9 mouse cellular contexts compared by ENCODE assay signal in genomic region chr11:82174794-82175193, GRCm38 (mm10). TPM values are rescaled to one million over a fixed set of nuclear protein-coding genes. Genes with fewer than 3 reads are reported as not detected.
A peak's percentile ranks its signal among the peaks of the same experiment; 100 is the strongest.
DNase-seq lines count a peak whose midpoint lies in the region; TF ChIP-seq lines count a peak whose summit lies in the region.
"Had no signal": no experiment of that assay in that cellular context is flagged by ENCODE, and none has a peak within 500 bp of the region (broad histone marks: within the 10 kb centered on the region; RNA-seq: fewer than 3 reads in every experiment).

No protein-coding gene starts in this region.

- TF ChIP-seq POLR2A in bone marrow macrophage, adult 2 months (IDR thresholded peaks at IDR 0.05; ENCODE audit: borderline replicate concordance, low read depth, low read length) = no peak
- TF ChIP-seq POLR2A in kidney, adult 2 months (IDR thresholded peaks at IDR 0.05; ENCODE audit: low read depth, low read length) = no peak

- no peaks in the 10 kb centered on the region for H3K27me3 ChIP-seq in kidney, adult 2 months (replicated peaks; ENCODE audit: control insufficient read depth, insufficient read depth, low read length)
- 0 out of 2 replicates have a peak, but pooled peaks cover 3% of the 10 kb centered on the region for H3K27me3 ChIP-seq in limb, embryonic 10.5 days (ENCODE audit: low read depth, poor library complexity, severe bottlenecking)
- H3K27me3 ChIP-seq: hindbrain, embryonic 15.5 days had no signal

- TF ChIP-seq CTCF in bone marrow macrophage, adult 2 months (IDR thresholded peaks at IDR 0.05; ENCODE audit: low read depth, low read length) = peak; percentile 92
- peak; percentile 82 for TF ChIP-seq CTCF in kidney, adult 2 months (conservative IDR thresholded peaks at IDR 0.05; ENCODE audit: insufficient read depth, insufficient read length, low read depth, low read length)

- H3K9me3 ChIP-seq in limb, embryonic 10.5 days (replicated peaks) = no peaks in the 10 kb centered on the region
- H3K9me3 ChIP-seq: hindbrain, embryonic 15.5 days had no signal

- peaks cover 23% of the 10 kb centered on the region for H3K4me1 ChIP-seq in bone marrow macrophage, adult 2 months (ENCODE audit: control insufficient read depth, insufficient read depth, low read length)
- no peaks in the 10 kb centered on the region for H3K4me1 ChIP-seq in kidney, adult 2 months (ENCODE audit: control insufficient read depth, insufficient read depth, low read length)
- H3K4me1 ChIP-seq in limb, embryonic 10.5 days = no peaks in the 10 kb centered on the region
- H3K4me1 ChIP-seq: hindbrain, embryonic 15.5 days had no signal

- peak; percentile 27 to 57 for DNase-seq in urinary bladder, adult 18-20 months (ENCODE audit: low spot score in 2 of 2)
- no peak for DNase-seq in urinary bladder, postnatal 10 days (ENCODE audit: low spot score)
- peak; percentile 46 for DNase-seq in fibroblast of lung, adult 2 months (ENCODE audit: low read depth)
- peak; percentile 77 for DNase-seq in kidney, adult 2 months
- DNase-seq in limb, embryonic 10.5 days (ENCODE audit: low spot score) = peak; percentile 70
- DNase-seq in ovary, postnatal 14 days (ENCODE audit: low spot score) = peak; percentile 45
- DNase-seq in MN1 (ENCODE audit: low spot score) = no peak

- H3K4me3 ChIP-seq in bone marrow macrophage, adult 2 months (ENCODE audit: insufficient read depth, low read length) = no peak overlapping the region
- no peak overlapping the region for H3K4me3 ChIP-seq in kidney, adult 2 months (ENCODE audit: insufficient read depth, low read depth, low read length)
- no peak overlapping the region for H3K4me3 ChIP-seq in limb, embryonic 10.5 days
- H3K4me3 ChIP-seq: hindbrain, embryonic 15.5 days had no signal

- 24% methylated on average over 3 of the region's 3 CpGs for WGBS in kidney, adult 2 months
- WGBS in limb, embryonic 10.5 days = 24% methylated on average over 3 of the region's 3 CpGs

- no peak overlapping the region for H3K27ac ChIP-seq in bone marrow macrophage, adult 2 months (ENCODE audit: insufficient read depth, low read depth, low read length)
- no peak overlapping the region for H3K27ac ChIP-seq in kidney, adult 2 months (ENCODE audit: insufficient read depth, low read depth, low read length)
- H3K27ac ChIP-seq in limb, embryonic 10.5 days = no peak overlapping the region
- H3K27ac ChIP-seq: hindbrain, embryonic 15.5 days had no signal

- no peaks in the 10 kb centered on the region for H3K36me3 ChIP-seq in kidney, adult 2 months (ENCODE audit: control insufficient read depth, insufficient read depth, low read length)
- H3K36me3 ChIP-seq in limb, embryonic 10.5 days = no peaks in the 10 kb centered on the region
- H3K36me3 ChIP-seq: hindbrain, embryonic 15.5 days had no signal

RNA-seq across cellular contexts. Expression of gene Ccl8, which starts 59.8 kb away (rescaled TPM):
- 1.9 TPM in 1 of 2 replicates, not detected in the other for polyA plus RNA-seq in bone marrow macrophage, adult 2 months (2012; ENCODE audit: insufficient read depth, insufficient read length, missing spikeins)
- polyA plus RNA-seq in kidney, adult 2 months (2012; rRNA removed) = 1.7 and 6.7 TPM in 2 replicates
- not detected in 2 replicates for polyA plus RNA-seq in limb, embryonic 10.5 days (2016; fragmentation: Nextera tagmentation; extraction: Ambion mirVana)
- polyA plus RNA-seq: hindbrain, embryonic 15.5 days had no signal

Comparison
In these comparisons a context has a peak if more than half of its experiments do, and no peak if none do; other contexts are left out.
1. DNase-seq: peak in urinary bladder, adult 18-20 months (2 of 2), fibroblast of lung, adult 2 months (single experiment), kidney, adult 2 months (single experiment), limb, embryonic 10.5 days (single experiment) and ovary, postnatal 14 days (single experiment); none in urinary bladder, postnatal 10 days (single experiment) and MN1 (single experiment).